Comparison of ENCODE assay signal across 8 mouse cellular contexts in the genomic region with DNA sequence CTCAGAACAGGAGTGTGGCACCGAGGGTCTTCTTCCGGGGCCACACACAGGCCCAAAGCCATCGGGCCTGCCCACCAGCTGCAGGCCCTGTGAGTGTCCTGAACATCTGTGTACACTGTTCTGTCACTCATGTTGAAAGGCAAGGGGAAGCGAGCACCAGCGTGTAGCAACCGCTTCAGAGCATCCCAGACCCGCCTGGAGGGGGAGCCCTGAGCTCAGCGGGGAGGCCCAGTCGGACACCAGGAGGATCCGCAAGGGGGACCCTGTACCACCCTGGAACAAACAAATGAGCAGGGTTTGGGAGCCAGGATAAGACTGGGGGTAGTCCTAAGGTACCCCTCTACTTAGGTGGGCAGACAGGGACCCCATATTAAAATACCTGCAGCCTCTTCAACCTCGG. TPM values are rescaled to one million over a fixed set of nuclear protein-coding genes. Genes with fewer than 3 reads are reported as not detected.
DNase-seq lines count a peak whose midpoint lies in the region; ATAC-seq and TF ChIP-seq lines count a peak whose summit lies in the region.

No protein-coding gene starts in this region.

- no peaks in the 10 kb centered on the region for H3K36me3 ChIP-seq in hindbrain, embryonic 10.5 days
- H3K36me3 ChIP-seq in hindbrain, embryonic 16.5 days (ENCODE audit: control insufficient read depth, insufficient read depth, low read length), result 0 out of 2 replicates have a peak, but pooled peaks cover 2% of the 10 kb centered on the region
- no peaks in the 10 kb centered on the region for H3K36me3 ChIP-seq in embryonic facial prominence, embryonic 14.5 days (ENCODE audit: control insufficient read depth, insufficient read depth, low read length)
- H3K36me3 ChIP-seq in small intestine, adult 2 months (ENCODE audit: control insufficient read depth, insufficient read depth, low read length), result no peaks in the 10 kb centered on the region
- H3K36me3 ChIP-seq in limb, embryonic 10.5 days, result no peaks in the 10 kb centered on the region

- no peak for TF ChIP-seq POLR2A in small intestine, adult 2 months (IDR thresholded peaks at IDR 0.05; ENCODE audit: low read depth, low read length)

- no peak for ATAC-seq in hindbrain, embryonic 16.5 days
- ATAC-seq in embryonic facial prominence, embryonic 14.5 days (ENCODE audit: low read depth), result 0 out of 2 replicates have a peak, but pooled peaks have one; percentile 30

- TF ChIP-seq CTCF in small intestine, adult 2 months (IDR thresholded peaks at IDR 0.05; ENCODE audit: extremely low read depth, insufficient read length, insufficient replicate concordance, low read depth, low read length), result 0 out of 2 replicates have a peak, but pooled peaks have one; percentile 15

- 36% methylated on average over 11 of the region's 11 CpGs for WGBS in hindbrain, embryonic 10.5 days
- 42% methylated on average over 11 of the region's 11 CpGs for WGBS in hindbrain, embryonic 16.5 days
- WGBS in embryonic facial prominence, embryonic 14.5 days, result 25% methylated on average over 11 of the region's 11 CpGs
- 27% methylated on average over 11 of the region's 11 CpGs for WGBS in small intestine, adult 2 months
- 53% methylated on average over 11 of the region's 11 CpGs for WGBS in limb, embryonic 10.5 days

- no peak overlapping the region for H3K9ac ChIP-seq in hindbrain, embryonic 16.5 days (ENCODE audit: low read depth, low read length)
- no peak overlapping the region for H3K9ac ChIP-seq in embryonic facial prominence, embryonic 14.5 days (ENCODE audit: low read depth, low read length)

- peaks cover 56% of the 10 kb centered on the region for H3K27me3 ChIP-seq in hindbrain, embryonic 10.5 days (ENCODE audit: insufficient read depth, poor library complexity, severe bottlenecking)
- no peaks in the 10 kb centered on the region for H3K27me3 ChIP-seq in hindbrain, embryonic 16.5 days (replicated peaks; ENCODE audit: control insufficient read depth, insufficient read depth, low read length)
- no peaks in the 10 kb centered on the region for H3K27me3 ChIP-seq in embryonic facial prominence, embryonic 14.5 days (replicated peaks; ENCODE audit: control insufficient read depth, insufficient read depth, low read length)
- H3K27me3 ChIP-seq in small intestine, adult 2 months (ENCODE audit: control insufficient read depth, insufficient read depth, low read length), result no peaks in the 10 kb centered on the region
- H3K27me3 ChIP-seq in limb, embryonic 10.5 days (ENCODE audit: low read depth, poor library complexity, severe bottlenecking), result peaks cover 32% of the 10 kb centered on the region

- H3K27ac ChIP-seq in hindbrain, embryonic 10.5 days, result no peak overlapping the region
- no peak overlapping the region for H3K27ac ChIP-seq in hindbrain, embryonic 16.5 days (ENCODE audit: low read depth, low read length)
- H3K27ac ChIP-seq in embryonic facial prominence, embryonic 14.5 days (replicated peaks; ENCODE audit: low read depth, low read length), result no peak overlapping the region
- no peak overlapping the region for H3K27ac ChIP-seq in small intestine, adult 2 months (ENCODE audit: insufficient read depth, low read depth, low read length)
- no peak overlapping the region for H3K27ac ChIP-seq in limb, embryonic 10.5 days

- peaks cover 46% of the 10 kb centered on the region for H3K4me1 ChIP-seq in hindbrain, embryonic 10.5 days (replicated peaks)
- 0 out of 2 replicates have a peak, but pooled peaks cover 2% of the 10 kb centered on the region for H3K4me1 ChIP-seq in hindbrain, embryonic 16.5 days (ENCODE audit: control insufficient read depth, insufficient read depth, low read depth, low read length)
- H3K4me1 ChIP-seq in embryonic facial prominence, embryonic 14.5 days (ENCODE audit: control insufficient read depth, insufficient read depth, low read length), result no peaks in the 10 kb centered on the region
- H3K4me1 ChIP-seq in small intestine, adult 2 months (ENCODE audit: control insufficient read depth, insufficient read depth, insufficient read length, low read length), result no peaks in the 10 kb centered on the region
- H3K4me1 ChIP-seq in limb, embryonic 10.5 days, result peaks cover 18% of the 10 kb centered on the region

- H3K9me3 ChIP-seq in hindbrain, embryonic 10.5 days, result no peaks in the 10 kb centered on the region
- H3K9me3 ChIP-seq in hindbrain, embryonic 16.5 days (ENCODE audit: control insufficient read depth, low read length), result no peaks in the 10 kb centered on the region
- no peaks in the 10 kb centered on the region for H3K9me3 ChIP-seq in embryonic facial prominence, embryonic 14.5 days (ENCODE audit: control insufficient read depth, low read length)
- no peaks in the 10 kb centered on the region for H3K9me3 ChIP-seq in limb, embryonic 10.5 days (replicated peaks)

- H3K4me3 ChIP-seq in hindbrain, embryonic 10.5 days, result no peak overlapping the region
- no peak overlapping the region for H3K4me3 ChIP-seq in hindbrain, embryonic 16.5 days (ENCODE audit: low read length)
- no peak overlapping the region for H3K4me3 ChIP-seq in embryonic facial prominence, embryonic 14.5 days (ENCODE audit: low read depth, low read length)
- no peak overlapping the region for H3K4me3 ChIP-seq in small intestine, adult 2 months (ENCODE audit: low read depth, low read length)
- H3K4me3 ChIP-seq in limb, embryonic 10.5 days, result no peak overlapping the region

- peak; percentile 46 for DNase-seq in hindbrain, embryonic 10.5 days (ENCODE audit: low spot score)
- peak; percentile 54 for DNase-seq in right cerebral cortex, adult 18-20 months
- DNase-seq in right cerebral cortex, postnatal 36 days (ENCODE audit: low spot score in 2 of 2), result no peak
- DNase-seq in embryonic facial prominence, embryonic 14.5 days (ENCODE audit: low spot score), result no peak
- DNase-seq in adipocyte (ENCODE audit: low spot score), result no peak
- DNase-seq in limb, embryonic 10.5 days (ENCODE audit: low spot score), result no peak

- no peak overlapping the region for H3K4me2 ChIP-seq in hindbrain, embryonic 16.5 days (ENCODE audit: low read length)
- H3K4me2 ChIP-seq in embryonic facial prominence, embryonic 14.5 days (ENCODE audit: low read depth, low read length), result no peak overlapping the region

RNA-seq across cellular contexts. Expression of gene A530016L24Rik, which starts 9.4 kb away (rescaled TPM):
- not detected in 2 replicates for polyA plus RNA-seq in hindbrain, embryonic 10.5 days (2016; fragmentation: Nextera tagmentation; extraction: Ambion mirVana)
- 0.10 and 0.12 TPM in 2 replicates for polyA plus RNA-seq in hindbrain, embryonic 16.5 days (2015; fragmentation: Nextera tagmentation; extraction: Ambion mirVana)
- 0.69 and 1.2 TPM in 2 replicates for polyA plus RNA-seq in embryonic facial prominence, embryonic 14.5 days (2014; fragmentation: Nextera tagmentation; extraction: Ambion mirVana)
- 0.06 and 0.75 TPM in 2 replicates for polyA plus RNA-seq in small intestine, adult 2 months (2012; rRNA removed)
- not detected in 2 replicates for polyA plus RNA-seq in limb, embryonic 10.5 days (2016; fragmentation: Nextera tagmentation; extraction: Ambion mirVana)

RNA-seq across cellular contexts. Expression of gene Tmem179, which starts 17.9 kb away (rescaled TPM):
- 2.9 and 7.2 TPM in 2 replicates for polyA plus RNA-seq in hindbrain, embryonic 10.5 days (2016; fragmentation: Nextera tagmentation; extraction: Ambion mirVana)
- 92.7 and 96.1 TPM in 2 replicates for polyA plus RNA-seq in hindbrain, embryonic 16.5 days (2015; fragmentation: Nextera tagmentation; extraction: Ambion mirVana)
- 2.4 and 2.9 TPM in 2 replicates for polyA plus RNA-seq in embryonic facial prominence, embryonic 14.5 days (2014; fragmentation: Nextera tagmentation; extraction: Ambion mirVana)
- 0.53 and 0.91 TPM in 2 replicates for polyA plus RNA-seq in small intestine, adult 2 months (2012; rRNA removed)
- not detected in 2 replicates for polyA plus RNA-seq in limb, embryonic 10.5 days (2016; fragmentation: Nextera tagmentation; extraction: Ambion mirVana)

Comparison
In these comparisons a context has a peak if more than half of its experiments do, and no peak if none do; other contexts are left out.
1. DNase-seq: peak in hindbrain, embryonic 10.5 days (single experiment) and right cerebral cortex, adult 18-20 months (single experiment); none in right cerebral cortex, postnatal 36 days (0 of 2), embryonic facial prominence, embryonic 14.5 days (single experiment), adipocyte (single experiment) and limb, embryonic 10.5 days (single experiment).
2. RNA of gene Tmem179, which starts 17.9 kb away (polyA plus RNA-seq): 92.7 to 96.1 TPM in hindbrain, embryonic 16.5 days; 2.9 to 7.2 TPM in hindbrain, embryonic 10.5 days, 2.4 to 2.9 TPM in embryonic facial prominence, embryonic 14.5 days, 0.53 to 0.91 TPM in small intestine, adult 2 months and not detected in limb, embryonic 10.5 days; every median in the first group is over 10 times any median in the second.